Mouse (Mus musculus) forebrain, embryonic 15.5 days (tissue): ENCODE measurements around the gene Slc20a1. TPM values are rescaled to one million over a fixed set of nuclear protein-coding genes. Genes with fewer than 3 reads are reported as not detected.

Source experiments
- ATAC-seq: fragments of 200-750 bp; cut with Nextera tagmentation; replicated peaks from 2 replicates; pipeline ENCODE4 v1.8.0; 2017; ENCODE audit warnings: mild to moderate bottlenecking, moderate TSS enrichment, moderate library complexity
- H3K27ac ChIP-seq: fragments of 300-500 bp; sonication (generic); replicated peaks from 2 replicates; pipeline ENCODE4 v1.5.1; 2015; ENCODE audit warnings: mild to moderate bottlenecking, inconsistent platforms
- H3K27me3 ChIP-seq: fragments of 300-500 bp; sonication (generic); 2 replicates; pipeline ENCODE4 v1.6.1; 2015; ENCODE audit warnings: inconsistent platforms
- H3K36me3 ChIP-seq: fragments of 300-500 bp; sonication (generic); 2 replicates; pipeline ENCODE4 v1.6.1; 2015; ENCODE audit warnings: mild to moderate bottlenecking, inconsistent platforms
- H3K4me1 ChIP-seq: fragments of 300-500 bp; sonication (generic); 2 replicates; pipeline ENCODE4 v1.6.1; 2015; ENCODE audit warnings: inconsistent platforms
- H3K4me2 ChIP-seq: fragments of 300-500 bp; sonication (generic); replicated peaks from 2 replicates; pipeline ENCODE4 v1.6.1; 2015; ENCODE audit warnings: mild to moderate bottlenecking, inconsistent platforms
- H3K4me3 ChIP-seq: fragments of 300-500 bp; sonication (generic); 2 replicates; pipeline ENCODE4 v1.5.1; 2015; ENCODE audit warnings: mild to moderate bottlenecking, inconsistent platforms
- H3K9ac ChIP-seq: fragments of 300-500 bp; sonication (generic); replicated peaks from 2 replicates; pipeline ENCODE4 v1.6.1; 2015; ENCODE audit warnings: mild to moderate bottlenecking, inconsistent platforms
- H3K9me3 ChIP-seq: fragments of 300-500 bp; sonication (generic); 2 replicates; pipeline ENCODE4 v1.6.1; 2016; ENCODE audit warnings: inconsistent platforms
- WGBS: fragments of 180-500 bp; shearing (Covaris S2); methylation state at CpG from one replicate; pipeline ENCODE4 v1.1.7; 2015; ENCODE audit warnings: mixed read lengths; 5-methylcytosine and 5-hydroxymethylcytosine counted together
- polyA plus RNA-seq: library from polyadenylated mRNA; unstranded; fragments of >200 nt; fragmentation: Nextera tagmentation; extraction: Ambion mirVana; gene quantifications from 2 replicates; pipeline ENCODE4 v1.2.1, GENCODE M21; 2015

Slc20a1 gene
- polyA plus RNA-seq = 58.8 TPM in 2 replicates

DNA sequence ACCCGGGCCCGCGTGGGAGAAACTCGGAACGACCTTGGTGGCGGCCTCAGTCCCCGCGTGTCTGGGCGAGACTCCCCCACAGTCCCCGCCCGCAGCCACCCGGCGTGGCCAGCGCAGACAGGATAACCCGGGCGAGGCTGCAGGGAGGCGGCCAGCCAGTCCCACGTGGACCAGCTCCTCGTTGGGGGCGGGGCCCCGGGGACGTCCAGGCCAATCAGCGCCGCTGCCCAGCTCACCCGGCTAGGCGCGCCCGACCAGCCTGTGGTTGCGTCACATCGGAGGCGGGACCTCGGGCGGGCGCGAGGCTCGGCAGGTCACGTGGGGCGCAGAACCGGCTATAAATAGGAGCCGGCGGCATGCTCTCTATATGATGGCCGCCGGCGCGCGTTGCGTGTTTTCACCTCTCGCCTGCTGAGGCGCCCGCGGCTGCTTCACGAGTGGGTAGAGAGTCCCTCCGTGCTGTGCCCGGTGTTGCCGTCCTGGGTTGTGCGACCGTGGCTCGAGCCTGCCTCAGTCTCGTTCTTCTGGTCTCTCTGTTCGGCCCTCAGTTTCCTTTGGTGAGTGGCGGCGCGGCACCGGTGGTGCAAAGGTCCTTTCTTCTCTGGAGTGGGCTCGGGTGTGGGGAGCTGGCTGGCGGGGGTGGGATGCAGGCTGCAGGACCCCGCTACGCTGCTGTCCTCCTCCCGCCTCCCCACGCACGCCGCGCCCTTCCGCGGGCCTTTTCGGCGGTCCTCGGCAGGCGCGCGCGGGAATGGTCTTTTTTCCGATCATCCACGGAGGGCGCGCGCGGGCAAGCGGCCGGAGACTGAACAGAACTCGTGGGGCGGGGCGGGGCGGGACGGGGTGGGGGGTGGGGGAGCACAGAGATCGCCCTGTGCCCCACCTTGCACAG, at the start of gene Slc20a1:
Gene Slc20a1, plus strand, starts transcription at position 329 of the 892 bp plus-strand sequence.
- Histone ChIP-seq H3K9me3 (no peaks in the 10 kb centered on the region), H3K27me3 (no peaks in the 10 kb centered on the region), H3K9ac (peak within 1 kb of the TSS; percentile 94), H3K4me1 (peaks cover 29% of the 10 kb centered on the region), H3K36me3 (peaks cover 17% of the 10 kb centered on the region), H3K27ac (peak within 1 kb of the TSS; percentile 92), H3K4me3 (peak within 1 kb of the TSS; percentile 94), H3K4me2 (peak within 1 kb of the TSS; percentile 84)
- WGBS = under 1% methylated on average over 93 of the region's 96 CpGs
- peak; percentile 99 for ATAC-seq

DNA sequence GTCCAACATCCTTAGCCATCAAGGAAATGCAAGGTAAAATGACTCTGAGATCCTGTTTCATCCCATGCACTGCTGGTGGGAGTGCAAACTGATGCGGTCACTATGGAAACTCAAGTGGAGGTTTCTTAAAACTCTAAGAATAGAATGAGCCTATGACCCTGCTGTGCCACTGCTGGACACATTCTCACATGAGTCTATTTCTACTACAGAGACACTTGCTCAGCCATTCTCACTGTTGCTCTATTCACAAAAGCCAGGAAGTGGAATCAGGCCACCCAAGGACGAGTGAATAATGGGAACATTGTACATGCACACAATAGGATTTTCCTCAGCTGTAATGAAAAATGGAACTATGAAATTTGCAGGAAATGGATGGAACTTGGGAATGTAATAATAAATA, 49.7 kb upstream of the Slc20a1 start:
- no peak for ATAC-seq
- no peak overlapping the region for H3K4me2 ChIP-seq
- 24% methylated on average over 2 of the region's 2 CpGs for WGBS
- H3K9ac ChIP-seq = no peak overlapping the region
- no peaks in the 10 kb centered on the region for H3K36me3 ChIP-seq
- H3K27ac ChIP-seq = no peak overlapping the region
- H3K27me3 ChIP-seq = no peaks in the 10 kb centered on the region
- H3K9me3 ChIP-seq = no peaks in the 10 kb centered on the region
- no peak overlapping the region for H3K4me3 ChIP-seq
- no peaks in the 10 kb centered on the region for H3K4me1 ChIP-seq

DNA sequence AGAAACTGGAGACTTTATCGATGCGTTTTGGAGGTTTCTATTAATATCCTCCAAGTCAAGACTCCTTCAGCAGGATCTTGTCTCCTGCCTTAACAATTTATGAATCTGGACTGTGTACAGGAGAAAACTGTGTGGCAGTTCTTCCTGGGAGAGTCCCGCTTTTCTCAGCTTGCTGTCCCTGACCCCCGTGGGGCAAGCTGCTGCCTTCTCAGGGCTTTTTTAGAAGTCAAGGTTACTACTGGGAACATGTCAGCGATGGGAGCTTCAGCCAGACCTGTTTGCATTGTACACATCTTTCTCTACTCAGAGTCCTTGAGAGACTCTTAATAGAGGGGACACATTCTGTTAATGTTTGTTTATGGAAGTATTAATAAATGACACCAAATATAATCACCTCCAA, 48.2 kb upstream of the Slc20a1 start:
- ATAC-seq = no peak
- Histone ChIP-seq H3K9me3 (no peaks in the 10 kb centered on the region), H3K27ac (peak overlapping the region; percentile 57), H3K4me2 (no peak overlapping the region), H3K27me3 (no peaks in the 10 kb centered on the region), H3K4me1 (no peaks in the 10 kb centered on the region), H3K9ac (no peak overlapping the region), H3K4me3 (no peak overlapping the region), H3K36me3 (no peaks in the 10 kb centered on the region)
- WGBS = 81% methylated on average over 5 of the region's 5 CpGs

DNA sequence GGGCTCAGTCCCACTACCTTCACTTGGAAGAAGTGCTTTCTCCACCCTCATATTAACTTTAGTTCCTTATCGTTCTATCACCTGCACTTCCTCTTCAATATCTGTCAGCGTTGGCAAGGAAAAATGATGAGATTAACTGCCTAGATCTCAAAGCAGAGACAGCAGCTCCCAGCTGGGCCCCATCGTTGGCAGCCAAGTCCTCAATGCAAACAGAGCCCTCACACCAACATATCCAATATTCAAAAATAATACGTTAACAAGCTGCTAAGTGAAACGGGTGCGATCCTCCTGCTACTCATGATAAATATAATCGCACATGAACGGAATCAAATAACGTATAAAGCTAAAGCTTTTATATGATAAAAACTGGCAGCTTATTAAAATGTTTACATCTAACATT, 47.5 kb upstream of the Slc20a1 start:
- no peak for ATAC-seq
- Histone ChIP-seq H3K4me3 (no peak overlapping the region), H3K4me2 (no peak overlapping the region), H3K36me3 (no peaks in the 10 kb centered on the region), H3K4me1 (no peaks in the 10 kb centered on the region), H3K9me3 (no peaks in the 10 kb centered on the region), H3K27me3 (no peaks in the 10 kb centered on the region), H3K9ac (no peak overlapping the region), H3K27ac (peak overlapping the region; percentile 57)
- whole genome bisulfite sequencing = 69% methylated on average over 9 of the region's 9 CpGs

DNA sequence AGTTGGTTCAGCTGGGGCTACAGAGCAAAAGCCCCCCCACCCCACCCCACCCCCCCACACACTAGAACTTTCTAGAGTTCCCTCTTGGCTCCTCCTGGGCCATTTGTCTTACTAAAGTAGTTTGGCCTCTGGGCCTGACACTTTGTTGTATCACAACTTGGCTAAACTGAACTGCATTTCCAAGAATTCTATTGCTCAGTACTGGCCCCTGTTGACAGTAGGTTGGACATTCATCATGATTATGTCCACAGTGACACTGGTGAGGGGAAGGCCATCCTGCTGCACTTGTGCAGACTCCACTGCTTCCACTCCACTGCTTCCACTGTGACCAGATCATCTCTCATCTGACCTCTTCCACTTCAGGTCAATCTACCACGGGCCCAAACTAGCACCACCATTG, 45.8 kb upstream of the Slc20a1 start:
- no peak overlapping the region for H3K4me3 ChIP-seq
- no peak overlapping the region for H3K4me2 ChIP-seq
- H3K9ac ChIP-seq = no peak overlapping the region
- H3K9me3 ChIP-seq = no peaks in the 10 kb centered on the region
- no peaks in the 10 kb centered on the region for H3K36me3 ChIP-seq
- H3K27me3 ChIP-seq = no peaks in the 10 kb centered on the region
- H3K4me1 ChIP-seq = no peaks in the 10 kb centered on the region
- no peak for ATAC-seq
- 85% methylated on average over 1 of the region's 1 CpGs for WGBS
- H3K27ac ChIP-seq = no peak overlapping the region

DNA sequence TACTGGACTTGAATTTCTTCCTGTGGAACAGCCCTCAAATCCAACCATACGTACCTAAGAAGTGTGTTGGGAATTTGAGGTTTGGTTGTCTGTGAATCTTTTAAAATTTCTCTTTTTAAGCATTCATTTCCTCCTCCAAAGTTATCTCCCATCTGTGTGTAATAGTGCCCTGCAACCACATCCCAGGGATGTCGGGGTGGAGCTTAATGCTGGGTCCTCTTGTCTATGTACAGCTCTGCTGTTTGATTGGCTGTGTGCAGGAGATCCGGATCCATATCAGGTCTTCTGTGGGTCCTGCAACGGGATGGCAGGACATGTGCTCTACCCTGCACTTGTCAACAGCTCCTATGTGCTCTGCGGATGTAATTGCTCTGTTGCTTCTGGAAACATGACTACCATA, 33.7 kb upstream of the Slc20a1 start:
- no peak overlapping the region for H3K4me2 ChIP-seq
- no peaks in the 10 kb centered on the region for H3K9me3 ChIP-seq
- no peak overlapping the region for H3K4me3 ChIP-seq
- no peak for ATAC-seq
- H3K4me1 ChIP-seq = no peaks in the 10 kb centered on the region
- 86% methylated on average over 5 of the region's 5 CpGs for WGBS
- H3K9ac ChIP-seq = no peak overlapping the region
- no peaks in the 10 kb centered on the region for H3K36me3 ChIP-seq
- no peaks in the 10 kb centered on the region for H3K27me3 ChIP-seq
- no peak overlapping the region for H3K27ac ChIP-seq

DNA sequence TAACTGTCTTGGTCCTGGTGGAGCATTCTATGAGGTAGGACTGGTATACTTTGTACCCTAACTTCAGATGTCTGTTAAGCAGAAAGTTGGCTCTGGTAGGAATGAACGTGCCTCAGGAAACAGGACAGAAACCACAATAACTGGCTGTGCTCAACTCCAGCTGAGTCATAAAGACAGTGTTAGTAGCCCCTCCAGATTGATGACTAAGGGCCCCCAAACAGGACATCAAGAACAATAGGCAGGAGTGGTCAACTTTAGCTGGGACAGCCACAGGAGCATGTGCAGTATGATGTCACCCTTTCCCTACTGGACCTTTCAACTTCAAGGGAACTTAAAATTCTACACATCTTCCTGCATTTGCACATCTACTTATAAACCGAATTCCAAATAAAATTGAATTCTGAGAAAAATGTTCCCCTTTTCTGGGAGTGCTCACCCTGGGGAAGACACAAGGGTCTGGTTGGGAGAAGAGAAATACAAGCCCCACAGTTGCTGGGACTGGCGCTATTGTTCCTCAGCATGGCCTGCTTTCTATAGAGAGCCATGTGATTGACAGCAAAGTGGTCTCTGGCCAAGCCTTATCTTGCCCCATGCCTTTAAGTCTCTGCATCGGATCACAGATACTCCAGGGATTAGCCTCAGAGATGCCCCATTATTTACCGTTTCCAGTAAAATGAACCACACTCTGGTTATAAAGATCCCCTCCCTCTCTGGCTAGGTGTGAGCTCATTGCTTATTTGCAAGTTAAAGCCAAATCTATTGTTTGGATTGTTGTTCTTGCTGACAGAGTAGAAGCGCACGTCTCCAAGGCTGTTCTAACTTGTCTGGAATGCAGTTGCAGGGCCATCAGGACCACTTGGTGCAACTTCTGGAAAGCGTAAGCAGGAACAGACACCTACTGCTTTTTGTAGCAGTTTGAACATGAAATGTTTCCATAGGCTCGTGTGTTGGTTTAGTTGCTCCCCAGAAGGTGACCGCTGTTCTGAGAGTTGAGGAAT, 31.8 kb upstream of the Slc20a1 start:
- Histone ChIP-seq H3K9me3 (no peaks in the 10 kb centered on the region), H3K27me3 (no peaks in the 10 kb centered on the region), H3K4me3 (no peak overlapping the region), H3K36me3 (no peaks in the 10 kb centered on the region), H3K27ac (no peak overlapping the region), H3K4me2 (no peak overlapping the region), H3K4me1 (no peaks in the 10 kb centered on the region), H3K9ac (no peak overlapping the region)
- 57% methylated on average over 10 of the region's 10 CpGs for WGBS
- no peak for ATAC-seq

DNA sequence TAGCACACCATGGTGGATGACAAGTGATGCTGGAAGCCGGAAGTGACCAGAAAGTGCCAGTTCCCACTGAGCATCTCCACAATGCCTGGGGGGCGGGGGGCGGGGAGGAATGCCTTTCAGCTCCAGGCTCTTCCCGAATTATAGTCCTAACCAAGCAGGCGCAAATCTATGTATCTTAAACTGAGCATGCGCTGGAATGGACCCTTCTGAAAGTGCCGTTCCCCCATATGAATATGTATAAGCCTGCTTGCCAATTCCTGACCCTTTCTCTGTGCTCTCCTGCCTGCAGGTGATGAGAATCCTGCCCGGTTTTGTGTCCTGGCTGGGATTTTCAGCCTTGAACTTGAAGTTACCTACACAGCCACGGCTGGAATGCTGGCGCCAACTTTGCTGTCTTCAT, 25.2 kb upstream of the Slc20a1 start:
- 0 out of 2 replicates have a peak, but pooled peaks cover 2% of the 10 kb centered on the region for H3K4me1 ChIP-seq
- no peaks in the 10 kb centered on the region for H3K27me3 ChIP-seq
- H3K4me3 ChIP-seq = no peak overlapping the region
- no peak for ATAC-seq
- no peak overlapping the region for H3K27ac ChIP-seq
- no peaks in the 10 kb centered on the region for H3K36me3 ChIP-seq
- no peak overlapping the region for H3K4me2 ChIP-seq
- no peak overlapping the region for H3K9ac ChIP-seq
- WGBS = 53% methylated on average over 10 of the region's 10 CpGs
- H3K9me3 ChIP-seq = no peaks in the 10 kb centered on the region

DNA sequence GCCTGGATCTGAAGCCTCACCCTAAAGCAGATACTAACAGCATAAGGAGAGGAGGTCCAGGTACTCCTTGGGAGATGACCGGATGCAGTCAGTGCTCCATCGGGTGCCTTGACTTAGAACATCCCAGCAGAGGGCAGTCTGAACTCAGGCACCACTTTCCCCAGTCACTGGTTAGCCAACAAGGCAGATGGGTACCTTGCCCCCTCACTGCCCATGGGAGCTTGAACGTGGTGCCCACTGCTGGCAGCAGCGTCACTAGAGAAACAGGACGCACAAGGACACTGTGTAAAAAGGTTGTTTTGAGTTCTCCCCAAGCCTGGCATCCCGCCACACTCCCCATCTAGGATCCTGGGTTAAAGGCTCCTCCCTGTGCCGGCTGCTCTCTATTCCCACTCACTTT, 24.1 kb upstream of the Slc20a1 start:
- ATAC-seq = peak; percentile 41; the same call in 1 of the 2 replicates
- 31% methylated on average over 7 of the region's 7 CpGs for WGBS
- no peak overlapping the region for H3K9ac ChIP-seq

DNA sequence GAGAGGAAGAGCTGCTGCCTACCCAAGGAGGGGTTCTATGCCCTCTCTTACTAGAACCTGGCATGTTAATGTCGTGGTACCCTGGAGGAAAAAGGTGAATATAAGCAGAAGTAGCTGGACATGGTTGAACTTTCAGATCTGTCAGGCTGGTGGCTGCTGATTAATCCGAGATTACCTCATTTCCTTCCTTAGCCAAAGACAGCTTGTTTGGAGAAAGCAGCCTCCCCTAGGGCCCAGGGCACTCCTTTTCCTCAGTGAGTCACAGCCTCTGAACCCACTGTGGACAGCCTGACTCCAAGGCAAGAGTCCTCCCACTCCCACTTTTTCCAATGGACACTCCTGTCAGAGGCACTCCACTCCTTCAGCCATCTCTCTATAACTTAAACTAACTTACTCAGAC, 22.9 kb upstream of the Slc20a1 start:
- Histone ChIP-seq H3K27ac (no peak overlapping the region), H3K9me3 (no peaks in the 10 kb centered on the region), H3K4me3 (no peak overlapping the region), H3K4me2 (no peak overlapping the region), H3K27me3 (no peaks in the 10 kb centered on the region), H3K36me3 (no peaks in the 10 kb centered on the region), H3K4me1 (0 out of 2 replicates have a peak, but pooled peaks cover 2% of the 10 kb centered on the region), H3K9ac (no peak overlapping the region)
- no peak for ATAC-seq
- 76% methylated on average over 2 of the region's 2 CpGs for WGBS

More for the DNA sequence above, 24.1 kb upstream of the Slc20a1 start:
- Histone ChIP-seq H3K4me3 (no peak overlapping the region), H3K4me1 (0 out of 2 replicates have a peak, but pooled peaks cover 2% of the 10 kb centered on the region), H3K4me2 (no peak overlapping the region), H3K9me3 (no peaks in the 10 kb centered on the region), H3K36me3 (no peaks in the 10 kb centered on the region), H3K27ac (no peak overlapping the region), H3K27me3 (no peaks in the 10 kb centered on the region)

DNA sequence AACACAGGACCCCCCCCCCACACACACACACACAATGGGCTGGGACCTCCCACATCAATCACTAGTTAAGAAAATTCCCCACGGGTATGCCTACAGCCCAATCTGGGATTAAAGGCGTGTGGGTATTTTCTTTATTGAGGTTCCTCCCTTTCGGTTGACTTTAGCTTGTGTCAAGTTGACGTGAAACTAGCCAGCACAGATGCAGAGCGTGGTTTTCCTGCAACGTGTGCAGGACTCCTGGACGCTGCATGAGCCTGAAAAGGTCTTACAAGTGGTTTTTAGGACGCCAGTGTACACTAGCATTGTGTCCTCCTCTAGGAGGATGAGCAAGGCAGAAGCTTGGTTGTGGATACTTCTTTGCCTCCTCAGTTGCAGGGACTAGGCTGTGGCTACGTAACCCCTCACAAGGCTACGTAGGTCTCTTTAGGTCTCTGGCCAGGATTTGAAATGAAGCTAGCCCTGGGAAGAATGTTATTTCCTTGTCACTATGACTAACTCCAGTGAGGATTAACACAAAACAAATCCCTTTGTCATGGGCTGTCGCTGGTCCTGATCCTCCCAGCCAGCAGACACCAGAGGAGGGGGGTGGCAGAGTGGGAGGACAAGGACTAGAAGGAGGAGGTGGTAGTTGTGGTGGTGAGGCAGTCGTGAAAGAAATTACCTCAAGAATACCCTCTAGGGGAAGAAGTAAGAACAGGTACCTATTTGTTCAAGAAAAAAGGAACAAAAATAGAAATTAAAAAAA, 21.7 kb upstream of the Slc20a1 start:
- no peaks in the 10 kb centered on the region for H3K27me3 ChIP-seq
- 70% methylated on average over 12 of the region's 12 CpGs for WGBS
- no peak for ATAC-seq
- H3K9me3 ChIP-seq = no peaks in the 10 kb centered on the region
- H3K9ac ChIP-seq = no peak overlapping the region
- no peak overlapping the region for H3K4me2 ChIP-seq
- no peak overlapping the region for H3K4me3 ChIP-seq
- 0 out of 2 replicates have a peak, but pooled peaks cover 2% of the 10 kb centered on the region for H3K4me1 ChIP-seq
- no peak overlapping the region for H3K27ac ChIP-seq
- no peaks in the 10 kb centered on the region for H3K36me3 ChIP-seq
